Mouse (Mus musculus) adrenal gland, adult 2 months (tissue): Measurements from ENCODE around the gene Fut9. TPM values are rescaled to one million over a fixed set of nuclear protein-coding genes. Genes with fewer than 3 reads are reported as not detected.

Source experiments
- DNase-seq: peaks from one replicate; pipeline ENCODE4 v3.0.0; 2021
- polyA plus RNA-seq: library from polyadenylated mRNA; depleted of rRNA; stranded (reverse); fragments of >200 nt; gene quantifications from 2 replicates; pipeline ENCODE4 v1.2.3, GENCODE M21; 2012
- total RNA-seq, 2 experiments: library from RNA; stranded (reverse); gene quantifications; 2 replicates each; pipeline ENCODE4 v1.2.3; 2021

Fut9 gene
- total and polyA plus RNA-seq, 3 experiments, result 0.29 to 0.38 TPM; not detected in 1

- DNase-seq, result no peak
Measured at GRCm38 (mm10) chr4:25645580-25645979, 154.5 kb downstream of the Fut9 start.

GRCm38 (mm10) chr4:25641993-25642392, 158.1 kb downstream of the Fut9 start:
- no peak for DNase-seq

DNA sequence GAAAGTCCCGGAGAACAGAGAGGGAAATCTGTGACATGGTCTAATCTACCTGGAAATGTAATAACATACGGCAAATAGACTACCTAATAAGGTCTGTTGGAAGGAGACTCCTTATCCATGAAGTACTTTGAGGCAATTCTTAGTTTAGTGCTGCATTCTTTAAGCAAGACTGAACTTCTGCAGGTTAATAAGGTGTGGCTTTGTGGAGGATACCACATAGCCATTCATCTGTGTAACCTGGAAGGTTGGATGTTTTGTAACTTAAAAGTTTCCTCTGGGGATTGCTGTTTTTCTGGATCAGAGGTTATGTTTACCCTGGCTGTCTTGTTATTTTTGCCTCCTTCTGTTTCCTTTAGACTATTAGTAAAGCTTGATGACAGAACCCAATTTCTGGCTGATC, 166.8 kb downstream of the Fut9 start:
- no peak for DNase-seq

GRCm38 (mm10) chr4:25628113-25628512, 171.9 kb downstream of the Fut9 start:
- no peak for DNase-seq

DNA sequence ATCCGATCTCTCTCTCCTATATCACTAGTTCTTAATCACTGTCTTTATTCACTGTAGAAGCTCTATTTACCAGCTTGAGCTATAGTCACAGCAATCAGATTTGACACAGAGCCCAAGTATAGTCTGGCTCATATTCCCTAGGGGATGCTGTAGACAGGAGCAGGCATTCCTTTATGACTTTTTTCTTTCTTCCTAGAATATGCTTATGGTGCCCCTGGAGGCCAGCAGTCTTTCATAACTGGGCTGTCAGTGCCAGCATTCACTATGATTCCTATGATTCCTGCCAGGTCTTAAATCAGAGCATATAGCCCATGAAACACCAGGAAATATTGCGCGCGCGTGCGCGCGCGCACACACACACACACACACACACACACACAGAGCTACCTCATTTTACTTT, 172.6 kb downstream of the Fut9 start:
- DNase-seq, result no peak

GRCm38 (mm10) chr4:25627039-25627438, 173.0 kb downstream of the Fut9 start:
- DNase-seq, result no peak

GRCm38 (mm10) chr4:25623176-25623575, 176.9 kb downstream of the Fut9 start:
- DNase-seq, result no peak

GRCm38 (mm10) chr4:25617301-25617700, 182.7 kb downstream of the Fut9 start:
- no peak for DNase-seq

DNA sequence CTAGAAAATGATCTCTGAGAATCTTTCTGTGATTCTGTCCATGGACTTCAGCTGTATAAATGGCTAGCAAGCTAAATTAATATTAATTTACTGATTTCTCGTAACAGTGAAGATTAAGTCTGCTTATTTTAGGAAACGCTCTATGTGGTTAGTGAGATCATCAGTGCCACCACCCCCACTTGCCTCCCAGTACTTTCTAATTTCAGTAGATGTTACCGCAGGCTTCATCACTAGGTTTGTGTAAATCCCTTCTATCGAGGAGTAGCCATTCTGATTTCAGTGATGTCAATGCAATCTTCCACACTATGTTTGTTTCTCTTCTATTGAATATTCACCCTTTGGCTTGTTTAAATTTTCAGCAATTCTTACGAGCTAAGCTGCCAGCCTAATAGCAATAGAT, 186.6 kb downstream of the Fut9 start:
- DNase-seq, result no peak

DNA sequence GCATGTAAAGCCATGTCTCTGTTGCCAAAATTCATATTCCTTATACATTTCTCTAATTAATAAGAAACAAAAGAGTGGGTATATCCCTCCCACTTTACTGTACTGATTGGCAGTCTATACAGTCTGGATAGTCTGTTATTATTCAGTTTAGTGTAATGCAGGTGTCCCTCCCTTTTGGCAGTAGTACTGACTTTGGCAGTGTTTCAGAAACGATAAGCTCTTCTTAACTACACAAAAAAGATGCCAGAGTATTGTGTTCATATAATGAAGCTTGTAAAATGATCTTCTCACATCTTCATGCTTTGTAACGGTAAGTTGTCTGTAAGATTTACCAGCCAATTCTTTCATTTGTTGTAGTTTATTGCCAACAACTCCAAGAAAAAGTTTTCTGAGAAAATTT, 189.6 kb downstream of the Fut9 start:
- DNase-seq, result no peak

- no peak for DNase-seq
Measured at GRCm38 (mm10) chr4:25593218-25593617, 206.8 kb downstream of the Fut9 start.
